Mouse (Mus musculus) liver, adult 2 months (tissue): ENCODE results near the gene Ubald1.

Experiments
- CTCF ChIP-seq: fragments of 200-500 bp; IDR thresholded peaks from 2 replicates; pipeline ENCODE4 v1.5.1; 2011; ENCODE audit warnings: low read depth, low read length, control low read depth
- POLR2A ChIP-seq: fragments of 200-500 bp; IDR thresholded peaks from 2 replicates; pipeline ENCODE4 v1.6.1; 2011; ENCODE audit warnings: low read length, control low read depth; ENCODE audit not compliant: insufficient read depth; ENCODE audit errors: extremely low read depth

DNA sequence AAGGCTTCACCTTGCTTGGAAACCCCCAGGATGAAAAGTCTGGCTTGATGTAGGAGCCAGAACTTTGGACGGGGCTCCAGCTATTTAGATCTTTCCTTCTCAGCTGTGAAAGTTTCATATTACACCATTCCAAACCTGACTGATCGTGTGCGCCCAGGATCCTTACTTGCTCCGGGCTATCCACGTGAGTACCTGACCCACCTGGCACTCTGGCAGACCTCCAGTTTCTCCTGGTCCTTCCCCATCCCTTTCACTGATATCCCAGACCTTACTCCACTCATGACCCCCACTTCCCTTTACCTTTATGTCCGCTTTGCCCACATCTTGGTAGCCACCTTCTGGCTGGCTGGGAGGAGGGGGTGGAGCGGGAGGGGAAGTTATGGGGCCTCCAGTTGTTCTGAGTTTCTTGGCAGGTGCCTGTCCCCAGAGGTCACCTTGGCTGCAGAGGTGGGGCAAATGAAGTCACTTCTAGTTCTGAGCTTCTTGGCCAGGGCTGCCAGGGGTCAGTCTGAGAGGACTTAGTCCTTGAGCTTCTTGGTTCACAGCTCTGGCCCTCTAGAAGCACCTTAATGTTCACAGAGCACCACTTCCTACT is 13.9 kb downstream of the Ubald1 start:
- TF ChIP-seq CTCF (no peak), POLR2A (no peak)
